Mouse (Mus musculus) gastrocnemius, postnatal 14 days (tissue): Measurements from ENCODE around the gene March6. TPM values are rescaled to one million over a fixed set of nuclear protein-coding genes. Genes with fewer than 3 reads are reported as not detected.

Experiments used
- DNase-seq: peaks from one replicate; pipeline ENCODE4 v3.0.0; 2021; ENCODE audit warnings: mixed read lengths
- intact Hi-C: fragments of 180-260 bp; cut with DNase I; formaldehyde crosslinking; loops from one replicate; pipeline ENCODE4 v1.15.1; 2025; ENCODE audit warnings: low total_unique reads
- total RNA-seq, 2 experiments: library from RNA; stranded (reverse); gene quantifications; 2 replicates each; pipeline ENCODE4 v1.2.3; 2021

The March6 gene
- total RNA-seq, 2 experiments from 2014 or later, result 71.2 to 77.3 TPM

DNA sequence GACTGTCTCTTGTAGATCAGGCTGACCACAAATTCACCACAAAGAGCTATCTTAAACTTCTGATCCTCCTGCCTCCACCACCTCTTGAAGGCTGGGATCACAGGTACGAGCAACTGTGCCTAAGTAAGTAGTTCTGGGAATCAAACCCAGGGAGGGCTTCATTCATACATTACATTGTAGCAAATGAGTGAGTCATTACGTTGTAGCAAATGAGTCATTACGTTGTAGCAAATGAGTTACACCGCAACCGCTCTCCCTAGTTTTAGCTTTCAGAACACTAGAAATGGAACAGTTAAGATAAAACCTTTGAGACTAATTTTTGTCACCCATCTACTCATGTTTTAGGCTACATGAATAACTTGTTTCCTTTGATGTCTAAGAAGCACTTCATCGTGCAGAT is 15.4 kb upstream of the March6 start:
- intact Hi-C loops, result no loop called here
- DNase-seq, result no peak

DNA sequence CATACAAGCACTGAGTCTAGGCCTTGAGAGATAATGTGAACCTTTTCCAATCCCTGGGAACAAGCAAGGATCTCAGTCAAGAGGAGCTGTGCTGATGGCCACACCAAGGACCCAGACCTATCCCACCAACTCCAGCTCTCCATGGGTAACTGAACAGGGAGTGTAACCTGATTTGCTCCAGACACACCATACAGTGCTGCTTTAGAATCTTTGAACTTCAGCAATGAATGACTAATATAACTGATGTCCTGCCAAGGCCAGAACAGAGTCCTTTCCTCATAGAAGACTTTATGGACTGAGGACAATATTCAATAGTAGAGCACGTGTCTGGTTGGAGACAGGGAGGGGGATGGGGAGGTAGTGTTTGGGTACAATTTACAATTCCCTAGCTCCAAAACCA is 14.2 kb upstream of the March6 start:
- intact Hi-C loops, result no loop called here
- no peak for DNase-seq

DNA sequence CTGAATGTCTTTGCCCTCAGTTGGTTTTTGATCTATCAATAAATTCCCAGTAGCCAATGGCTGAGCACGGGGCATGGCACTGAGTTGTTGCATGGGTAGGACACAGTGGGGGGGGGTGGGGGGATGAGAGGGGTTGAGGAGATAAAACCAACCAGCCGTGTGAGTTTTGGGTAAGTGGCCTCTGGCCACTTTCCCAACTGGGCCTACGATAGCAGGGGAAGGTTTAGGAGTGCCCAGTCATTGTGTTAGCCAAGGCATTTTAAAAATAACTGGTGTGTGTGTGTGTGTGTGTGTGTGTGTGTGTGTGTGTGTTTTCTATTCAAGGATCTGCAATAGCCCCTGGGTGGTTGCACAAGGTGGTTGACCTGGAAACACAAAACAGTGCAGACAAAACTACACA is 12.4 kb upstream of the March6 start:
- intact Hi-C loops, result no loop called here
- DNase-seq, result no peak

DNA sequence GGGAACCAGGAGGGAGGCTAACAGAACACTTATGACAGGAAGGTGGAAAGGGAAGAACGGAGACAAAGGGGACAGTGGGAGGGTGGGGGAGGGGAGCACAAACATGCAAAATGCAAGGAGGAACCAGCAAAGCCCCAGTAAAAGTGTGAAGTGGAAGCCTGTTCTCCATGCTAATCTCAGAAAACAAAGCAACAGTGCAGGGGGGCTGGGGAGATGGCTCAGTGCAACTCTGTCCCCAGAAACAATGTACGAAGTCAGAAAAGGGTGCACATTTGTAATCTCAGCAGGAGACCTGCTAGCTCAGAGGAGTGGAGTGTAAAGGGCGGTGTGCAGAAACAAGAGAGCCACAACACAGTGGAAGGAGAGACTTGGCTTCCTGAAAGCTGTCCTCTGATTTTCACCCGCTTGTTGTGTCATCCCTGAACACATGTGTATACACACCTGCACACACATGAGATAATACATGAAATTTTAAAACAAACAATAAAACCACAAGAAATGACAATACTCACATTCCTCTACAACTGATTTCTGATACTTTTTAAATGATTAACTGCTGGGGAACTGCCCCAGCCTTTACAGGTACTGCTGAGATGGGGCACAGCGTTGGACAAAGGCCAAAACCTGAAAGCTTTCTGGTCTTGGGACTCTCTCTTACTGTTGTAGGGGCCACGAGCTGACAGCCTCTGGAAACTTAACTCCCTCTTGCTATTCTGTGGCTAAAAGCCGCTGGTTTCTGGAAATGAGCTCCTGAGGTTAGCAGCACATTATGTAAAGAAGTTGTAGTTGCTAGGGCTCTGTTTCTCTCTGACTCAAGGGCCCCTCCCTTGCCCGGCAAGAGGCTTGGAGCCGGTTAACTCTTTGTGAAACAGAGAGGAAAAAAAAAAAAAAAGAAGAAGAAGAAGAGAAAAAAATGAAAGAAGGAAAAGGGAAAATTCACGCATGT is 11.4 kb upstream of the March6 start:
- intact Hi-C loops, result no loop called here
- no peak for DNase-seq

DNA sequence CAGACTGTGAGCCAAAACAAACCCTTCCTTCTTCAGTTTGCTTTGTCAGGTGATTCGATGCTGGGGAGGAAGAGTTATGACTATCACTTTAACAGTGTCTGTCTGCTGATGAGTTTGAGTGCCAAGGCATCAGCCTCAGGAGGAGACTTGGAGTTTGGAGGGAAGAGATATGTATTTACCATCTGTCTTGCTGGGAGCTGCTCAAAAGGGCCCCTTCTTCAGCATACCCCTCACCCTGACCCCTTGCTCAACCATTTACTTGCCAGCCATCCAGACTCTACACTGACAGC is 9.6 kb upstream of the March6 start:
- DNase-seq, result no peak
- intact Hi-C loops, result no loop called here

DNA sequence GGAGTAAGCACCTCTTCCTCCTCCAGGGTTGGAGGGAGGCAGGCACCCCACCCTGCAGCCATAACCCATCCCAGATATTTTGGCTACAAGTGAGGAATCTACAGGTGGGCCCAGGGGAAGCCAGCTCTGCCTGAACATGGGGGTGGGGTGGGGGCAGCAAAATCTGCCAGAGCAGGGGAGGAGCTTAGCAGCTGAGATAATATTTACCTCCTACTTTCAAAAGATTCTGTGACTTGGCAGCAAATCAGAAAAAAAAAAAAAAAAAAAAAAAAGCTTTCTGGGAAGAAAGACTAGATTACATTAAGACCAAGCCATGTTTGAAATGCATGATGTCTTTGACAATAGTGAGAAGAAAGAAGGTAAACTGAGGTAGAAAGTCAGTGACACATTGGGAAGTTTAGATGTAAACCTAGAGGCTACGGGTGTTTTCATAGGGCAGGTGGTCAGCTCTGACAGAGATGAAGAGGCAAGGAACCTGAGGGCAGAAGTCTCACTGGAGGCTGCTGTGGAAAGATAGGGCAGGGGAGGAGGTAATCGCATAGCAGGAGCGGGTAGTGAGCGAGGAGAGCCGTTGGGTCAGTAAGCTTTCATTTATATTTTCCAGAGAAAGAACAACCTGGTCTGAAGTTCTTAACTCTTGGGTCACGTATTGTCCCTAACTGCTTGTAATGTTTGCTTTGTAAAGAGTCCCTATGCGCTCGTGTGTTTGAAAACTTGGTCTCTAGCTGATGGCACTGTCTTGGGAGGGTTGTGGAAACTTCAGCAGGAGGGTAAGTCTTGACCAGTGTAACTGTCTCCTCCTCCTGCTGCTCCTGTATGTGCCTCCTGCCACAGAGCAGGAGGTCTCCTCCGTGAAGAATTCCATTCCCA is 9.0 kb upstream of the March6 start:
- no peak for DNase-seq
- intact Hi-C loops, result no loop called here

DNA sequence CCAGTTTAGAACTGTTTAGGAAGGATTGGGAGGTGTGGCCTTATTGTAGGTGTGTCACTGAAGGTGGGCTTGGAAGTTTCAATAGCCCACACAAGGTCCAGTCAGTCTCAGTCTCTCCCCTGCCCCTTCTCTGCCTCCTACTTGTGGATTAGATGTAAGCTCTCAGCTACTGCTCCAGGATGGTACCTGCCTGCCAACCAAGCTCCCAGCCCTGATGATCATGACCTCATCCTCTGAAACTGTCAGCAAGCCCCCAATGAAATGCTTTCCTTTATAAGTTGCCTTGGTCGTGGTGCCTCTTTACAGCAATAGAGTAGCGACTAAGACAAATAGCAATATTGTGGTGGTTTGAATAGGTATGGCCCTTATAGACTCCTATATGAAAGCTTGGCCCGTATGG is 7.5 kb upstream of the March6 start:
- intact Hi-C loops, result no loop called here
- DNase-seq, result no peak

DNA sequence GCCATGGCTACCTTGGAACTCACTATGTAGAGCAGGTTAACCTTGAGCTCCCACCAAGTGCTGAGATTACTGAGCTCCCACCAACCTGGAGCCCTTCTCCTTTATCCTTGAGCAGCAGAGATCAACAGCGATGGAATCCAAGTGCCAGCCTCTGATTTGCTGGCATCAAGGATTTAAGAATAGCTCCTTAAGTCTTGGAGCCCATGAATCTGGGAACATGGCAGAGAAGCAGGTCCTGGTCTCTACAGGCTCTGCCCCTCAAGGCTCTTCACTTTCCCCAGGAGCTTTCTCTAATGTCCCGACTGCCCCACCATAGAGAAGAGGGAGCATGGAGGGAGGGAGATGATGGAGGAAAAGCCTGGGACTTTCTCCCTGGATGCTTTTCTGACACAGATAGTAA is 6.9 kb upstream of the March6 start:
- intact Hi-C loops, result no loop called here
- no peak for DNase-seq

DNA sequence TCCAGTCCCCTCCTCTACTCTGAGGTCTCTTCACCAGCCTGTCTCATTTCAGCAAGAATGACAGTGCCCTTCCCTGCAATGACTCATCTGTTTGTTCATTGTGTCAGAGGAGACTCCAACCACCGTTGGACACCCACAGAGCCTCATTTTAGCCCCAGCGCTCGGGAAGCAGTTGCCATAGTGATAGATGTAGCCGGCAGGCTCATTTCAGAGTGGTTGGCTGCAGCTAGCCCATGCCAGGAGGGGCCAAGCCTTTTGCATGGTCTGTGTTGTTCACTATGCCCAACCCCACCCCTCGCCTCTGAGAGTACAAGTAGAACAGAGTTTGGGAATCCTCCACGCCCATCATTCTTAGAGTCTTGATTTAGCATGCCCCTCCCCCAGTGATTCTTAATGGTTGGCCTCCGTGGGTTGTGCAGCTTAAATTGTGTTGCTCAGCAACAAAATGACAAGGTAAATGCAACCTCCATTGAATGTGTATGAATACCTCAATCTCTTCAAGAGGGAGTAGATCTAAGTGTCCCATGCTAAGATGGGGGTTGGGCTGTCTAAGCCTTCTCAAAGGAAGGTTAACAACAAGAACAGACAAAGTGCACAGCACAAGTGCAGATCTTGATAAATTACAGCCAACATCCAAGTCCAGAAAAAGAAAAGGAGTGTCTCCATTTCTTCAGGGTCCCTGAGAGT is 5.3 kb upstream of the March6 start:
- intact Hi-C loops, result no loop called here
- no peak for DNase-seq

DNA sequence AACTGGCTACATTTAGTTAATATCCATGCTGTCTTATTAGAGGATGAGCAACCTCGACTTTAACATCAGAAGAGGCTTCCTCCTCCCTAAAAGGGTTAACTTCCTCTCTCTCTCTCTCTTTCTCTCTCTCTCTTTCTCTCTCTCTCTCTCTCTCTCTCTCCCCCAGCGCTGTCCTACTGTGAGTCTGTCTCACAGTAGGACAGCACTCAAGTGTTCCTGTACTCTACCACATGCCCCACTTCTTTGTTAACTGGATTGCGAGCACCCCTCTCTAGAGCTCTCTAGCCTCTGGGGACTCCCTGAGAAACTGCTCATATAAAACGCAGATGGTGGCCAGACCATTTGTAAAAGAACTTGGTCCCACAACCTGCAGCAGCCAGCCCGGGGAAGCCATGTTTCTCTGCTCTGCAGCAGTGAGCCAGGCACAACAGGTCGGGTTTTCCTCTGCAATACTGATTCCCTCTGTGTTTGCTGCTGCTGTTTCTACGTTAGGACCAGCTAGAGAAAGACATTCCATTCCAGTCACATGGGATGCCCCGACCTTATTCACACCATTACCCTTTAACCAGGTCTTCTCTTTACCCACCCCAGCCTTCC is 4.5 kb upstream of the March6 start:
- intact Hi-C loops, result no loop called here
- no peak for DNase-seq

DNA sequence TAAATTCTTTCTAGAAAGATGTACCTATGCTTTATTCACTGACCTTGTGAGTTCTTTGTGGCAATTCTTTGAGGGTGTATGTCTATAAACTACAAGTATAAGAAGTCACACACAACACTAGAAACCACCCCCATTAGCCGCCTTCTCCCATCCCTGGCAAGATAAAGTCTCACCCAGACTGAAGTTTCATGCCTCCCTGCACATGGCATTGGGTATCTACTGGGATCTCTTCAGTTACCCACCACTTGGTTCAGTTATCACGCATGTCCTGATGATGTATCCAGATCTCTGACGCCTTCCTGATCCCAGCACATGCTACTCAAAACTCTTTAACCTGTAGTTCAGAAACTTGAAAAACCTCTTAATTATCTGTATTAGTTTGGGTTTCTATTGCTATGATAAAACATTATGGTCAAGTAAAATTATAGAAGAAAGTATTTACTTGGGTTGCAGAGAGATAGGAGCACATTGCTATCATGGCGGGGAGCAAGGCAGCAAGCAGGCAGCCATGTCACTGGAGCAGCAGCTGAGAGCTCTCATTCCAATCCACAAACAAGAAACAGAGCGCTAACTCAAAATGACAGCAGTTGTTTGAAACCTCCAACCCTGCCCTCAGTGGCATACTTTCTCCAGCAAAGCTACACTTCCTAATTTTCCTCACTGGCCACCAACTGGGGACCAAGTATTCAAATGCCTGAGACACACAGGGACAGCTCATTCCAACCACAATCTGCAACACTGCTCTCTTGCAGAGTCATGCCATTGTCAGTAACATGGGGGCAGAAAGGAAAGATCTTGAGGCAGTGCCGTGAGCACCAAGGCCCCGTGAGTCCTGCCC is 3.8 kb upstream of the March6 start:
- intact Hi-C loops, result no loop called here
- DNase-seq, result no peak

DNA sequence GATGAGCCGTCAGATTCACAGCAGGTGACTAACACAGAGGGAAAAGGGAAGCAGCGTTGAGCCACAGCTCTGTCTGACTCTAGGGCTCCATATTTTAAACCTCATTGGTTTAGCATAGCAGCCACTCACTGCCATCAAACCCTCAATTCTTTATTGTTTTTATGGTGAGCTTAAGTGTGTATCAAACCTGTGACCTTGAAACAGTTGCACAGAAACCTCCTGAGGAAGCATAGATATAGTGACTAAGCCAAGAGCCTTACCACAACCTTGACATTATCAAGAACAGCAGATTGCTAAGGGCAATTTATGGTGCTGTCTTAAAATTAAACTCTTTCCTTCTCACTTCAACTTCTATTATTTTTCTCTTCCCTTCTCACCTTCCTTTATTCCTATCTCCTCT is 2.7 kb upstream of the March6 start:
- DNase-seq, result no peak
- intact Hi-C loops, result no loop called here

DNA sequence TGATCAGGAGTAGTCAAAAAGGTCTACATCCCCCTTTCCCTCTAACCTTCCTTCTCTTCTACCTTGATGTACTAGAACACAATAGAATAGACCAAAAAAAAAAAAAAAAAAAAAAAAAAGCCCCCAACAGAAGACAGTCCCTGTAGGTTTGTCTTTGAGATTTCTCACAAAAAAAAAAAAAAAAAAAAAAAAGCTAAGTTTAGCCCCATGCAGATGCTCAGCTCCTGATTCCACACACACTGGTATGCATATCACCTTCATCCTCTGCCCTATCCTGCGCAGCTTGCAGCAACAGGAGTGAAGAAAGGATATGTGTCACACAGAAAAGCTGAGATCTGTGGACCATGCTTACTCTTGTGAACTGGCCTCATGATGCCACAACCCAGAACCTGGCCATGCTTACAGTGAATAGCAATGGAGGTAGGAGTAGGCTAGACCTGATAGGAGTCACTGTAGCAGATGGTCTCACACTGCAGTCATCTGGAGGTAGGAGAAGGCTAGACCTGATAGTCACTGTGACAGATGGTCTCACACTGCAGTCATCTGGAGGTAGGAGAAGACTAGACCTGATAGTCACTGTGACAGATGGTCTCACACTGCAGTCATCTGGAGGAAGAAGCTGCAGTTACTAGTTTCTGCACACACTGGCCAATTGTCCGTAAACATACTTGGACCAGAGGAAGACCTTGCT is 1.6 kb upstream of the March6 start:
- no peak for DNase-seq

DNA sequence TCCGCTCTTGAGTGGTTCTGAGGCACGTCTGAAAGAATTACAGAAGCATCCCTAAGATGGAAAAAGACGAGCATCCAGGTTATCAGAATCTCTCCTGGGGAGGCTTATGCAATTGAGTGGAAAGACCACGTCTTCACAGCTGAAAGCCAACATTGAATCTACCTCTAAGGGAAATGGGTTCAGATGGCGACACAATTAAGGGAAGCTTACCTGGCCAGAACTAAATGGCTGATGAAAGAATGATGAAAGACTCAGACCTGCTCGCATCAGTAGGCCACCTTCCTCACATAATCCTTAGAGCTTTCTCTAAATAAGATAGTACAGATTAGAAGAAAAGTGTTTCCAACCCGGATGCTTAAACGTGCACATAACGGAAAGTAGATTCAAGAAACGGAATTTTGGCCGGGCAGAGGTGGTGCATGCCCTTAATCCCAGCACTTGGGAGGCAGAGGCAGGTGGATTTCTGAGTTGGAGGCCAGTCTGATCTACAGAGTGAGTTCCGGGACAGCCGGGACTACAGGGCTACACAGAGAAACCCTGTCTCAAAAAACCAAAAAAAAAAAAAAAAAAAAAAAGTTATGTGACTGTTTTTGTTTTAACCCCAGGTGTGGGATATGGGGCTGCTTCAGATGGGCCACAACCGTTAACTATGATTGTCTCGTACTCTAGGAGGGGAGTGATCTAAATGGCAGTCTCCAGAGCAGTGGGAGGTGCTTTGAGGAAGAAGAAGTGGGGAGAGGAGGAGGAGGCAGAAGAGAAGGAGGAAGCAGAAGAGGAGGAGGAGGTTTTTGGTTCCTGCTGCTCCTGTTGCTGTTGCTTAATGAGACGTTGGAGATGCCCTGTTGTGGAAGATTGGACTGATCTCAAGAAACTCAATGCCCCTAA is 835 bp upstream of the March6 start:
- intact Hi-C loops, result no loop called here
- DNase-seq, result no peak

More for the DNA sequence above, 1.6 kb upstream of the March6 start:
- intact Hi-C loops, result no loop called here

DNA sequence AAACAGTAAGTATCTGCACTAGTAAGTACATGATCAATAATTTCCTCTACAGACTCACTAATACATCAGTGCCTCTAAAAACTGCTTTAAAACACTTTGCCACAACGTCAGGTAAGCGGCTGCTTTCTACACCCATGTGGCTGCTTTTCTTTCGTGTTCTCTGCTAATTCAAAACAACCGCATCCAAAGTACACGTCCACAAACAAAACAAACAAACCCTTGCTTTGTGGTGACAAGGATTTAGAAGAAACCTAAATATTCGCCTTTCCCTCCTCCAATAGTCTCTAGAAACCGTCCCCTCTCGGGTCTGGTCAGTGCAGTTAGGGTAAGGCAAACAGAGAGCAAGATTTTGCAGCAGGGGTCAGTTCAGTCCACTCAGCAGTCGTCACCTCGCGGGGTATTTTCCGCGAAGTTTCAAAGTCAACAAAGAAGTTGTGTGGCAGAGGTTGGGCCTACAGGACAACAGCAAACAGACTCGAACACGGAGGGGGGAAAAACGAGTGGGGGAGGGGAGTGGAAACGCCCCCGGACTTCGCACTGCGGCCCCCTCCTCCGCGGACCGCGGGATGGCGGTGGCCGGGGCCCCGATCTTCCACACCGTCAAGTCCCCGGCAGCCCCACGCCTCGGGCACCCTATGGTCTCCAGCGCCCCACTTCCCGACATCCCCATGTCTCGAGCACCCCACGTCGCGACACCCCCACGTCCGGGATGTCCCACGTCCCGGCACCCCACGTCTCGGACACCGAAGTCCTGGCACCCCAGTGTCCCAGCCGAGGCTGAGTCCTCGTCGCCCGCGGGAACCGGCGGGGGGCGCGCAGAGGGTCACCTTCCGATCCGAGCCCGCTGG is 818 bp downstream of the March6 start:
- DNase-seq, result peak; percentile 31
- intact Hi-C loops, result no loop called here

DNA sequence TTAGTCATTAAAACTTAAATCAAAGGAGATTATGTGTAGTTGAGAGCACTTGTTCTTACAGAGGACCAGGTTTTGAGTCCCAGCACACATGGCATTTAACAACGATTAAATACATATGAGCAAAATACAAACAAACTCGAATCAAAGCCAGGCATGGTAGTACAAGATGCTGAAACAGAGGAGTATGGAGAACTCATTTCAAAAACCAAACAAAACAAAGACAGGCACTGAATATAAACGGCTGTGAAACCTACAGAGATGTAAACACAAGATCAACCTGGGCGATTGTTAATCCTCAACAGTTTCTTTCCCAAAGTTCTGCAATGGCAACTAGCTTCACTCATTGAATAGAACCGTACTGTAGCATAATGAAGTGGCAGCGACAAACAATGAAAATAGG is 1.8 kb downstream of the March6 start:
- intact Hi-C loops, result no loop called here
- no peak for DNase-seq

DNA sequence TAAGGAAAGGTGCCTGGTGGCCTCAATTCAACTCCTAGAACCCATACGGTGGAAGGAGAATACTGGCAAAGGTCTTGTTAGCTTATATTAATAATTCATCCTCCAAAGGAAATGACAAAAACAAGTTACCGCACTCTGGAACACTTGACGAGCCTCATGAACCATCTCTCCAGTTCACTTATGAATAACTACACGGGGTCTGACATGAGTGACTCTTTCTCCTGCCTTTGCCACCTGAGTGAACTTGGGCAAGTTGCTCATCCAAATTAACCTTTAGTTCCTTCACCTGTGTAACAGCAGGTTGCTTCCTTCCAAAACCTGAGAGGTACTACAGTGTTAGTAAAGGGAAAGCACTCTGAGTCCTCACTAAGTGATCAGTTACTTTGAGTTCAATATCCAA is 2.4 kb downstream of the March6 start:
- DNase-seq, result no peak
- intact Hi-C loops, result no loop called here
